Mouse (Mus musculus): ENCODE results near the gene Tmem184c. TPM values are rescaled to one million over a fixed set of nuclear protein-coding genes. Genes with fewer than 3 reads are reported as not detected.

Gene Tmem184c
- polyA plus RNA-seq, 1 experiment from 2014 or later: 55.1 TPM

- Histone ChIP-seq H3K36me3 (replicated peaks) (no peaks in the 10 kb centered on the region), H3K4me1 (no peaks in the 10 kb centered on the region), H3K27ac (no peak overlapping the region), H3K9me3 (no peaks in the 10 kb centered on the region), H3K27me3 (0 out of 2 replicates have a peak, but pooled peaks cover 3% of the 10 kb centered on the region), H3K4me2 (no peak overlapping the region), H3K4me3 (replicated peaks) (no peak overlapping the region), H3K9ac (no peak overlapping the region)
- no peak; the same call in 1 of the 2 replicates for ATAC-seq (ENCODE audit: low FRiP score)
- 79% methylated on average over 2 of the region's 2 CpGs for WGBS
These were observed 7.4 kb upstream of the Tmem184c start for GRCm38 (mm10) chr8:77617916-77618315.

GRCm38 (mm10) chr8:77609621-77610020 is 877 bp downstream of the Tmem184c start:
- 0 out of 2 replicates have a peak, but pooled peaks cover 3% of the 10 kb centered on the region for H3K27me3 ChIP-seq
- H3K4me2 ChIP-seq: peak overlapping the region; percentile 68
- peak overlapping the region; percentile 70 for H3K9ac ChIP-seq
- peaks cover 13% of the 10 kb centered on the region for H3K4me1 ChIP-seq
- ATAC-seq (ENCODE audit: low FRiP score): no peak
- H3K27ac ChIP-seq: no peak overlapping the region
- peak overlapping the region; percentile 72 for H3K4me3 ChIP-seq (replicated peaks)
- peaks cover 9% of the 10 kb centered on the region for H3K36me3 ChIP-seq (replicated peaks)
- no peaks in the 10 kb centered on the region for H3K9me3 ChIP-seq
- 7% methylated on average over 7 of the region's 7 CpGs for WGBS

DNA sequence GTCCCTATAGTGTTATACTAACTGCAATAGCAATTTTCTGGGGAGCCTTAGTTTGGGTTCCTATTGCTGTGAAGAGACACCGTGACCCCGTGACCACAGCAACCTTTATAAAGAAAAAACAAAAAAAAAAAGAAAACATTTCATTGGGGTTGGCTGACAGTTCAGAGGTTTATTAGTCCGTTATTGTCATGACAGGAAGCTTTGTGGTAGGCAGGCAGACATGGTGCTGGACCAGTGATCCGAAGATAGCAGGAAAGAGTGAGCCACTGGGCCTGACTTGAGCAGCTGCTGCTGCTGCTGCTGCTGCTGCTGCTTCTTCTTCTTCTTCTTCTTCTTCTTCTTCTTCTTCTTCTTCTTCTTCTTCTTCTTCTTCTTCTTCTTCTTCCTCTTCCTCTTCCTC is 26.3 kb downstream of the Tmem184c start:
- Histone ChIP-seq H3K4me3 (replicated peaks) (no peak overlapping the region), H3K4me1 (no peaks in the 10 kb centered on the region), H3K27ac (no peak overlapping the region), H3K9me3 (no peaks in the 10 kb centered on the region), H3K9ac (no peak overlapping the region), H3K4me2 (no peak overlapping the region), H3K36me3 (replicated peaks) (peaks cover 28% of the 10 kb centered on the region), H3K27me3 (no peaks in the 10 kb centered on the region)
- no peak for ATAC-seq (ENCODE audit: low FRiP score)
- WGBS: 93% methylated on average over 4 of the region's 4 CpGs

GRCm38 (mm10) chr8:77577674-77578073 is 32.8 kb downstream of the Tmem184c start:
- Histone ChIP-seq H3K4me3 (replicated peaks) (no peak overlapping the region), H3K4me2 (no peak overlapping the region), H3K4me1 (no peaks in the 10 kb centered on the region), H3K9me3 (no peaks in the 10 kb centered on the region), H3K27me3 (no peaks in the 10 kb centered on the region), H3K9ac (no peak overlapping the region), H3K27ac (no peak overlapping the region), H3K36me3 (replicated peaks) (peaks cover 43% of the 10 kb centered on the region)
- 92% methylated on average over 7 of the region's 7 CpGs for WGBS
- ATAC-seq (ENCODE audit: low FRiP score): no peak

- Histone ChIP-seq H3K36me3 (replicated peaks) (peaks cover 27% of the 10 kb centered on the region), H3K9me3 (no peaks in the 10 kb centered on the region), H3K4me3 (replicated peaks) (no peak overlapping the region), H3K4me2 (no peak overlapping the region), H3K27ac (no peak overlapping the region), H3K27me3 (no peaks in the 10 kb centered on the region), H3K9ac (no peak overlapping the region), H3K4me1 (no peaks in the 10 kb centered on the region)
- ATAC-seq (ENCODE audit: low FRiP score): no peak
- WGBS: 87% methylated on average over 5 of the region's 5 CpGs
These were observed 36.3 kb downstream of the Tmem184c start for GRCm38 (mm10) chr8:77574229-77574628.

GRCm38 (mm10) chr8:77561441-77561840 is 49.1 kb downstream of the Tmem184c start:
- Histone ChIP-seq H3K4me2 (no peak overlapping the region), H3K9me3 (no peaks in the 10 kb centered on the region), H3K27ac (no peak overlapping the region), H3K4me1 (no peaks in the 10 kb centered on the region), H3K9ac (no peak overlapping the region), H3K36me3 (replicated peaks) (peaks cover 67% of the 10 kb centered on the region), H3K4me3 (replicated peaks) (no peak overlapping the region), H3K27me3 (no peaks in the 10 kb centered on the region)
- whole genome bisulfite sequencing: 88% methylated on average over 3 of the region's 3 CpGs
- no peak for ATAC-seq (ENCODE audit: low FRiP score)

DNA sequence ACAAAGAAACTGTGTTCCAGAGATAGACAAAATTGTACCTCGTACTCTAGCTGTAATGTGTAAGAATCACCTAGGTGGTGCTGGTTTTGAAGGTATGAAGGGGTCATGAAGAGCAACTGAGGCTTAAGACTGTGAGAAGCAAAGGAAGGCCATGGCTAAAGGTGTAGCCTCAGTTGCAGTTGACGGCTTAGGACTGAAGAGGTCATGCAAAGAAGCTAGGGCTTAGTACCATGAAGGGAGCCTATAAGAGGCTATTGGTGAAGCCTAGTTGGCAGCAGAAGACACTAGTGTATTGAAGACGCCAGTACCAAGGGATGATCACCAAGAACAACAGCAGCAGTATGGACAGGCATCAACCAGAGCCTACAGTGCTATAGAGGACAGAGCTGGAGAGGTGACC is 58.0 kb downstream of the Tmem184c start:
- H3K27ac ChIP-seq: no peak overlapping the region
- no peak overlapping the region for H3K4me3 ChIP-seq (replicated peaks)
- H3K9me3 ChIP-seq: no peaks in the 10 kb centered on the region
- WGBS: 94% methylated on average over 3 of the region's 3 CpGs
- no peak overlapping the region for H3K4me2 ChIP-seq
- no peak overlapping the region for H3K9ac ChIP-seq
- ATAC-seq (ENCODE audit: low FRiP score): no peak
- peaks cover 19% of the 10 kb centered on the region for H3K4me1 ChIP-seq
- peaks cover 56% of the 10 kb centered on the region for H3K36me3 ChIP-seq (replicated peaks)
- no peaks in the 10 kb centered on the region for H3K27me3 ChIP-seq

GRCm38 (mm10) chr8:77549881-77550580 is 60.5 kb downstream of the Tmem184c start:
- 28% methylated on average over 7 of the region's 7 CpGs for WGBS
- ATAC-seq (ENCODE audit: low FRiP score): no peak
- no peaks in the 10 kb centered on the region for H3K27me3 ChIP-seq
- H3K9ac ChIP-seq: peak overlapping the region; percentile 87
- peaks cover 32% of the 10 kb centered on the region for H3K36me3 ChIP-seq (replicated peaks)
- H3K4me3 ChIP-seq (replicated peaks): peak overlapping the region; percentile 82
- no peak overlapping the region for H3K27ac ChIP-seq
- peak overlapping the region; percentile 78 for H3K4me2 ChIP-seq
- H3K9me3 ChIP-seq: no peaks in the 10 kb centered on the region
- H3K4me1 ChIP-seq: peaks cover 19% of the 10 kb centered on the region

DNA sequence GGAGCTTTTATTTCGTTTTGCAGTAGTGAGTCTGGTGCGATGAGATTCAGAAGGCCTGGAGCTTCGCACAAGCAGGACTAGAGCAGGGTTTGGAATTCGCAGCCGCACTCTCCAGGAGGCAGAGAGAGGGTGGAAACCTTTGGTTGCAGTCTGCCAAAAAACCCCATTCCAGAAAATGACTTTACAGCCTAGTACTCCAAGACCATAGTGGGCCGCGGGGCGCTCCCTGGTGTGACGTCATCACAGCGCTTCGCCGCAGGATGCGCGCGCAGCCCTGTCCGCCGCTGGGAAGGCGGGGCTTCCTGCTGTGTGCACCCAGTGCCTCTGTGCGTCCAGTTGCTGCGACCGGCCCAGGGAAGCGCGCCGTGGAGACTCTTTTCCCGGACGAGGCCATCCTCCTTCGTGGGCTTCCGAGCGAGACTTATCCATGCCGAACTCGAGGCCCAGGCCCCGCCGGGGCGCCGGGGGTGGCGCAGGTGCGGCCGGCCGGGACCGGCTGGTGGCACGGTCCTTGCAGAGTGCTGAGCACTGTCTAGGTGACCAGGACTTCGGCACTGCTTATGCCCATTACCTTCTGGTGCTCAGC is 61.3 kb downstream of the Tmem184c start, which contains the start of gene Prmt9:
Prmt9 (plus strand) TSS at position 277 of the 586 bp plus-strand sequence.
- 4% methylated on average over 40 of the region's 42 CpGs for WGBS
- peak; percentile 96 for ATAC-seq (ENCODE audit: low FRiP score)
- peaks cover 19% of the 10 kb centered on the region for H3K4me1 ChIP-seq
- no peaks in the 10 kb centered on the region for H3K9me3 ChIP-seq
- peak within 1 kb of the TSS; percentile 81 for H3K27ac ChIP-seq
- peak within 1 kb of the TSS; percentile 78 for H3K4me2 ChIP-seq
- H3K9ac ChIP-seq: peak within 1 kb of the TSS; percentile 87
- H3K27me3 ChIP-seq: no peaks in the 10 kb centered on the region
- peaks cover 26% of the 10 kb centered on the region for H3K36me3 ChIP-seq (replicated peaks)
- H3K4me3 ChIP-seq (replicated peaks): peak within 1 kb of the TSS; percentile 82

Other genes starting within 250 kb of the Tmem184c start
- gene Arhgap10, start 92.7 kb downstream of the Tmem184c start, polyA plus RNA-seq (2016; fragmentation: Nextera tagmentation; extraction: Ambion mirVana): 9.7 and 11.4 TPM in 2 replicates
- 19.6 and 20.8 TPM in 2 replicates for gene Prmt9, start 61.3 kb downstream of the Tmem184c start, polyA plus RNA-seq (2016; fragmentation: Nextera tagmentation; extraction: Ambion mirVana)
- 9.5 and 11.9 TPM in 2 replicates for gene Ednra, start 113.8 kb upstream of the Tmem184c start, polyA plus RNA-seq (2016; fragmentation: Nextera tagmentation; extraction: Ambion mirVana)

All from forebrain, embryonic 12.5 days (tissue).